Mouse (Mus musculus) thymus, postnatal 0 days (tissue): Measurements from ENCODE around the gene Tubgcp4. TPM values are rescaled to one million over a fixed set of nuclear protein-coding genes. Genes with fewer than 3 reads are reported as not detected.

ENCODE experiments used
- DNase-seq: peaks from one replicate; pipeline ENCODE4 v3.0.0-alpha.2; 2015; ENCODE audit warnings: low spot score
- polyA plus RNA-seq: library from polyadenylated mRNA; unstranded; fragments of >200 nt; fragmentation: Nextera tagmentation; extraction: Ambion mirVana; gene quantifications from 2 replicates; pipeline ENCODE4 v1.2.1, GENCODE M21; 2015

Tubgcp4 gene
- polyA plus RNA-seq, 1 experiment from 2014 or later, result 51.2 TPM

DNA sequence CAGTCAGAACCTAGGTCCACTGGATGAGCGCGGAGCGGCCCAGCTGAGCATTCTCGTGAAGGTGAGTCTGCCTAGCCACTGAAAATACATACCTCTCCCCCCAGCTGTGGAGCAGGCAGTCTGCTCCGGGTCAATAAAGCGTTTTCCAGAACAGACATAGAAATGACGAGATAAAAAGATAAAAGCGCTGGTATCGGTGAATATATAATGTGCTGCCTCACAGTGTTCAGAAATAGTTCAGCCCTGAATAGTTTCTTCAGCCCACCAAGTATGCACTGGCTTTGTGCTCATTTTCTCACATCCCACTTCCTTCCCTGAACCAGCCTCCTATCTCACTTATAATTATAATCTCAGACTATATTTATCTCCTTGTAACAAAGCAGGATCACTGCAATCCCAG is 25.0 kb downstream of the Tubgcp4 start:
- DNase-seq, result no peak

DNA sequence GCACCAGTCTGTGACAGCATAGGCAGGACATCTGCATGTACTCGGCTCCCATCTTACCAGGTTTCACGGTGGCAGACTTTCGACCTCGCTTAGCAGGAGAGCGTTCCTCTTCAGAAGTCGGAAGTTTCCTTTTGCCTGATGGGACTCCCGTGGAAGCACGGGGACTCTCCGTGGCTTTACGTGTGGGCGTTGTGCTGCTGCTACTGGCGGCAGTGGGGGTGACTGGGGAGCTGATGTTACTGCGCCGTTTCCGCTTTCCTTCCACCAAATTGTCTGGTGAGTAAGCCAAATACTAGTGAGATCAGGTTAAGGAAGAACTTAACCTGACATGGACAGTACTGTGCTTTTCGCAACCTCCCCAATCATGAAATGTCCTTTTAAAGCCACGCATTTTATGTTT is 33.8 kb downstream of the Tubgcp4 start:
- no peak for DNase-seq

DNA sequence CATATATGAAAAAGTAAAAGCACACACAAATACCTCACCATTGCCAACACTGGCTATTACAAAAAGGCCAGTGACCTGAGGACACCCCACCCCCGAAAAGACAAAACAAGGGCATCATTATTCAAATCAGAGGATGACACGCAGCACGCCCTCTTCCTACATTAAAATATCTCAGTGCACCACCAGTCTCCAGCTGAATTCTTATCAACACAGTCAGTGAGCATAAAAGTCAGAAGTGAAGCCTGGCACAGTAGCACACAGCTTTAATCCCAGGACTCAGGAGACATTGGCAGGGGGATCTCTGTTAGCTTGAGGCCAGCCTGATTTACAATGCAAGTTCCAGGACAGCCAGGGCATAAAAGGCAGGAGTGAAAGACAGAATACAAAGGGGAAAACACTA is 36.1 kb downstream of the Tubgcp4 start:
- no peak for DNase-seq

DNA sequence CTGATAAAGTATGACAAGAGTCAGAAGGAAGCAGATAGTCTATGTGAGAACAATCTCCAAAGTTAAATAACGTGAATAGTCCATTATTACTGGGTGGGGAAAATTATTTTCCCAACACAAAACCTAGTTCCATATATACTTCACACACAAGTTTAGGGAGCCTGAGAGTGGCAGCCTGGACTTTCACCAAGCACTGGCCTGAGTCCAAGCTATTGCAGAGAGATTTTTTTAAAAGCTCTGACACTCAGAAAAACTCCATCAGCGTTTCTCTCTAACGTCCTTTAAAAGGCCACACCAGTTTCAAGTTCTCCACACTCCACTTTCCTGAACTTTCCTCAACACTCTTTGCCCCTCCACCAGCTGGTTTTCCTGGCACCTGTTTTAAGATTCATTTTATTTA is 44.0 kb downstream of the Tubgcp4 start:
- DNase-seq, result no peak

DNA sequence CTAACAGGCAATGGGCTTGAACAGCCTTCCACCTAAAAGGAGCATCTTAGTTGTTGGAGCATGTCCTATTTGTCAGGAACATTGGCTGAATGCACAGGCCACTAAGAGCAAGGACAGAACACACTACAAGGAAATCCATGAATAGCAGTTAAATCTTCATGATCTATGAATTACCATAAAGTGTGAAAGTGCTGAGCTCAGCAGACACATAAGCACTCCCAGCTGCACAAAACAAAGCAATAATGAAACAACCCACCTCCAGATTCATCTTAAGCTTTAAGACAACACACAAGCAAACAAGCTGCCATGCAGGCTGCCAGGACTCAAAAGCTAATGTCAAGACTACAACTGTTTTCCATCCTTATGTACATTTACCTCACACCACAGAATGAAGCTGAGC is 48.7 kb downstream of the Tubgcp4 start:
- no peak for DNase-seq

DNA sequence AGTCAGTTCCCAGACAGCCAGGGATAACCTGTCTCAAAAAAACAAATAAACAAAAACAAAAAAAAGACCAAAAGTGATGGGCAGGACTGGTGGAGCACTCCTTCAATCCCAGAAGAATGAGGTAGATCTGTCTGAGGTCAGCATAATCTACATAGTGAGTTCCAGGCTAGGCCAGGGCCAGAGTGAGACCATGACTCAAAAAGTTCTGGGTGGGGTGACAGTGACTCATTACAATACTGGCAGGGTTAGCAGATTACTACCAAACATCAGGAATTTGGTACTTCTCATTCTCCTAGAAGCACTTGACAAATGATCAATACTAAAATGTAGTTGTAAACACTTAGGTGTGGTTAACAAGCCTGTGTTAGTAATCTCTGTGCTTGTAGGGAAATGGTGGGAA is 49.5 kb downstream of the Tubgcp4 start:
- DNase-seq, result no peak

DNA sequence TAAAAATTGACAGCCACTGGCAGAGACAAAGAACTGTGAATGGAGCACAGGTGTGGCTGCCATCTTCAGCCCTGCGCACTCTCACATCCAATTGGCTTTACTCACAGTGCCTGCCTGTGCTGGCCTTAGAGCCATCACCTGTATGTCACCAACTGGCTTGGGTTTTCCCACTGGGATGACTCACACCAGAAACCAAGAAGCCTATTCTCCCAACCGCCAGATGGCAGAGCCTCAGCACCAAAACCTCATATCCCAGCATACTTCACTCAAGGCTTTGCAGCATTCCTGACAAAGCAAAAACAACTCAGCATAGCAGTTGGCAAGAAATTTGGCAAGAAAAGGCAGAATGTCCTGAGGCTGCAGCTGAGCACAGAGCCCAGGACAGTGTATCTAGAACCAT is 52.6 kb downstream of the Tubgcp4 start:
- DNase-seq, result no peak

DNA sequence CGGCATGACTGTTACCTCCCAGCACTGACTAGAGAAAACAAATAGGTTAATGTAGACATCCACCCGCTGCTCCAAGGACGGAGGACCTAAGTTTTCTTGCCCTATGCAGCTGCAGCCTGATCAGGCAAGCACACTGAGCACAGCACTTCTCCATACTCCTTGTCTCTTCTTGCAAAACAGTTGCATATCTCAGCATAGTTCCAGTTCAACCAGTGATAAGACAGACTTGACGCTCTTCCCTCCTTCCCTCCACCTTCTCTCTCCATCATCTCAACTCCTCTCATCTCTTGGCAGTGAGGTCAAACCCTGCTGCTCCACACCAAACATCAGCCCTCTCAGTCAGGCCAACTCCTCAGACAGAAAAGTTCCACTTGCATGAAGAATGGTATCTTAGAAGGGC is 57.7 kb downstream of the Tubgcp4 start:
- no peak for DNase-seq

DNA sequence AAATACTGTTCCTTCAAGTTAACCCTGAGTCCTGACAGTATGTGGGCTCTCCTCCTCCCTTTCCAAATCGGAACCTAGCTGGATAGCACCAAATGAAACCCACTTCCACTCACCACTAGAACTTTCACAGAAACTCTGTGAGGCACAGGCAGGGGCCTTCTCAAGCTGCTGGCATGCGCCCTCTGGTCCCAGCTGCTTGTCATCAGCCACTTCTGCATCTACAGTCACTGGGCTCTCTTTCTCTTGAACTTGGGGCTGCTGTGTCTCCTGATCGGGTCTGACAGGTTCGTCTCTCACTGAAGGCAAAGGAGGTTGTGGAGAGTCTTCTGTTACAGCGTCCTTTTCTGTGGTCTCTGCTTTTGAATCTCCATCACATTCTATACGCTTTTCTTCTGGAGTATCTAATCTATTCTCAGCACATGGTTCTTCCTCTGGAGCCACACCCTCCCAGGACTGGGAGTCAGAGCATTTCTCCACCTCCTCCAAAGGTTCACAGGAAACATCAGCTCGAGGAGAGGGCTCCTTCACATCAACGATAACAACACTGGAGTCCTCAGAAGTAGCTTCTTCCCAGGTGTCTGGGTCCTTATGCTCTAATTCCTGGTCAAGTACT is 65.1 kb downstream of the Tubgcp4 start:
- DNase-seq, result no peak

DNA sequence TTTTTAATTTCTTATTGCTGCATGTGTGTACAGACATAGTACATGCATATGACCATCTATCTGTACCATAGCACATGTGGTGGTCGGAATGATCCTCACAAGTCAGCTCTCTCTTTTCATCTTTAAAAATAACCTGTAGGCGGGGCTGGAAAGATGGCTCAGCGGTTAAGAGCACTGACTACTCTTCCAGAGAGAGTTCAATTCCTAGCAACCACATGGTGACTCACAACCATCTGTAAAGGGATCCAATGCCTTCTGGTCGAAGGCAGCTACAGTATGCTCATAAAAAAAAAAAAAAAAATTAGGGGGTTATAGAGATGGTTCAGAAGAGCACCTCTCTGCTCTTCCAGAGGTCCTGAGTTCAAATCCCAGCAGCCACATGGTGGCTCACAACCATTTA is 69.0 kb downstream of the Tubgcp4 start:
- no peak for DNase-seq

DNA sequence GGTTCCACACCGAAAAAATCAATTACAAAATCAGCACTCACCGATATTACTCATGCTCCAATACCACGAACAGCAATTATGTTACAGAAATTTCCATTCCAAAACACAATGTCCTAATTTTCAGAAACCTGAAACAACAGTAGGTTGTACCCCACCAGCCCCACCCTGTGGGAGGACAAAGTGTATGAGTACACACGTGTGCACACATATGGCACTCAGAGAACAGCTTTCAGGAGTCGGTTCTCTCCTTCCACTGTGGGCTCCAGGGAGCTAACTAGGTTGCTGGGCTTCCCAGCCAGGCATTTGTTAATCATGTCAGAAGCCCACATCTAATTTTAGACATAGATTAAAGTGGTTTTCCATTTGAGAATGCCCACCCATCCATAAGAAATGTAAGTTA is 73.6 kb downstream of the Tubgcp4 start:
- no peak for DNase-seq

Other genes with a start within 250 kb of the Tubgcp4 start
- 23.1 and 28.6 TPM in 2 replicates for gene Ubr1, start 199.9 kb upstream of the Tubgcp4 start, polyA plus RNA-seq
- gene Tmem62, start 193.6 kb upstream of the Tubgcp4 start, polyA plus RNA-seq, result 3.0 and 4.7 TPM in 2 replicates
- gene Ccndbp1, start 162.3 kb upstream of the Tubgcp4 start, polyA plus RNA-seq, result 81.1 and 85.9 TPM in 2 replicates
- gene Epb42, start 133.6 kb upstream of the Tubgcp4 start, polyA plus RNA-seq, result 0.30 and 0.46 TPM in 2 replicates
- gene Tgm5, start 84.8 kb upstream of the Tubgcp4 start, polyA plus RNA-seq, result 0.31 and 0.42 TPM in 2 replicates
- gene Tgm7, start 60.9 kb upstream of the Tubgcp4 start, polyA plus RNA-seq, result 0.37 and 0.38 TPM in 2 replicates
- gene Adal, start 30.2 kb upstream of the Tubgcp4 start, polyA plus RNA-seq, result 20.3 and 21.3 TPM in 2 replicates
- 23.4 and 25.5 TPM in 2 replicates for gene Lcmt2, start 30.0 kb upstream of the Tubgcp4 start, polyA plus RNA-seq
- gene Zscan29, start 471 bp downstream of the Tubgcp4 start, polyA plus RNA-seq, result 9.4 and 11.5 TPM in 2 replicates
- gene Trp53bp1, start 100.8 kb downstream of the Tubgcp4 start, polyA plus RNA-seq, result 23.0 and 24.3 TPM in 2 replicates
- 0.28 and 0.39 TPM in 2 replicates for gene Map1a, start 118.9 kb downstream of the Tubgcp4 start, polyA plus RNA-seq
- gene Ppip5k1, start 184.7 kb downstream of the Tubgcp4 start, polyA plus RNA-seq, result 8.5 and 8.7 TPM in 2 replicates
- gene Ckmt1, start 187.1 kb downstream of the Tubgcp4 start, polyA plus RNA-seq, result 5.9 and 7.0 TPM in 2 replicates
- gene Strc, start 216.5 kb downstream of the Tubgcp4 start, polyA plus RNA-seq, result 0.07 TPM in 1 of 2 replicates, not detected in the other
- gene Pdia3, start 243.1 kb downstream of the Tubgcp4 start, polyA plus RNA-seq, result 319 and 390 TPM in 2 replicates
- gene Catsper2, start 243.1 kb downstream of the Tubgcp4 start, polyA plus RNA-seq, result 1.6 and 2.1 TPM in 2 replicates